Comparison of ENCODE assay signal across 9 mouse cellular contexts in genomic region chr11:54867903-54868434, GRCm38 (mm10). TPM values are rescaled to one million over a fixed set of nuclear protein-coding genes. Genes with fewer than 3 reads are reported as not detected.
DNase-seq lines count a peak whose midpoint lies in the region; ATAC-seq and TF ChIP-seq lines count a peak whose summit lies in the region.
"Had no signal": no experiment of that assay in that cellular context is flagged by ENCODE, and none has a peak within 500 bp of the region (broad histone marks: within the 10 kb centered on the region; RNA-seq: fewer than 3 reads in every experiment).

No protein-coding gene starts in this region.

- H3K4me1 ChIP-seq in stomach, embryonic 14.5 days (ENCODE audit: control insufficient read depth, insufficient read depth, low read length) = peaks cover 7% of the 10 kb centered on the region; the same call in 1 of the 2 replicates
- H3K4me1 ChIP-seq in stomach, postnatal 0 days (replicated peaks; ENCODE audit: control insufficient read depth, insufficient read depth) = 0 out of 2 replicates have a peak, but pooled peaks cover 2% of the 10 kb centered on the region
- H3K4me1 ChIP-seq in limb, embryonic 15.5 days = peaks cover 8% of the 10 kb centered on the region

- H3K27me3 ChIP-seq in stomach, embryonic 14.5 days (ENCODE audit: control insufficient read depth, insufficient read depth, low read length) = no peaks in the 10 kb centered on the region
- no peaks in the 10 kb centered on the region for H3K27me3 ChIP-seq in stomach, postnatal 0 days (ENCODE audit: control insufficient read depth, insufficient read depth, low read length)
- H3K27me3 ChIP-seq in limb, embryonic 15.5 days = no peaks in the 10 kb centered on the region

- H3K4me2 ChIP-seq in stomach, embryonic 14.5 days (replicated peaks; ENCODE audit: low read depth, low read length) = peak overlapping the region; percentile 52
- H3K4me2 ChIP-seq in stomach, postnatal 0 days (replicated peaks; ENCODE audit: low read depth) = no peak overlapping the region
- H3K4me2 ChIP-seq in limb, embryonic 15.5 days = peak overlapping the region; percentile 53; the same call in 1 of the 2 replicates

- 80% methylated on average over 3 of the region's 3 CpGs for WGBS in stomach, embryonic 14.5 days
- 75% methylated on average over 3 of the region's 3 CpGs for WGBS in stomach, postnatal 0 days
- 79% methylated on average over 3 of the region's 3 CpGs for WGBS in limb, embryonic 15.5 days

- no peak for ATAC-seq in stomach, embryonic 14.5 days (ENCODE audit: insufficient number of reproducible peaks, insufficient read depth, low FRiP score, low read depth)
- ATAC-seq in stomach, postnatal 0 days (ENCODE audit: low FRiP score, low TSS enrichment) = no peak
- no peak for ATAC-seq in limb, embryonic 15.5 days (ENCODE audit: insufficient number of reproducible peaks, low FRiP score, low TSS enrichment, low read depth)
- no peak for ATAC-seq in monocyte, adult 5-6 weeks (replicated peaks; ENCODE audit: insufficient number of reproducible peaks, low FRiP score, low TSS enrichment, poor library complexity, severe bottlenecking)

- TF ChIP-seq EP300 in stomach, postnatal 0 days (optimal IDR thresholded peaks at IDR 0.05) = no peak

- no peak for TF ChIP-seq CTCF in stomach, postnatal 0 days (IDR thresholded peaks at IDR 0.05; ENCODE audit: low read depth)

- no peak overlapping the region for H3K27ac ChIP-seq in stomach, embryonic 14.5 days (ENCODE audit: low read length)
- no peak overlapping the region for H3K27ac ChIP-seq in stomach, postnatal 0 days (replicated peaks)
- H3K27ac ChIP-seq in limb, embryonic 15.5 days = no peak overlapping the region

- H3K36me3 ChIP-seq in stomach, embryonic 14.5 days (ENCODE audit: control insufficient read depth, insufficient read depth, low read length) = peaks cover 31% of the 10 kb centered on the region
- H3K36me3 ChIP-seq in stomach, postnatal 0 days (ENCODE audit: control insufficient read depth, insufficient read depth, low read length) = peaks cover 4% of the 10 kb centered on the region; the same call in 1 of the 2 replicates
- peaks cover 38% of the 10 kb centered on the region for H3K36me3 ChIP-seq in limb, embryonic 15.5 days

- no peak overlapping the region for H3K9ac ChIP-seq in stomach, embryonic 14.5 days (replicated peaks; ENCODE audit: low read depth, low read length)
- H3K9ac ChIP-seq in stomach, postnatal 0 days (ENCODE audit: low read length) = no peak overlapping the region
- no peak overlapping the region for H3K9ac ChIP-seq in limb, embryonic 15.5 days

- H3K4me3 ChIP-seq in stomach, embryonic 14.5 days (ENCODE audit: low read depth, low read length) = 0 out of 2 replicates have a peak overlapping the region, but pooled peaks have one; percentile 68
- H3K4me3 ChIP-seq in stomach, postnatal 0 days (ENCODE audit: low read depth, low read length) = no peak overlapping the region
- 0 out of 2 replicates have a peak overlapping the region, but pooled peaks have one; percentile 89 for H3K4me3 ChIP-seq in limb, embryonic 15.5 days

- DNase-seq in cerebellum, adult 9-11 months = peak; percentile 22
- no peak for DNase-seq in cerebellum, adult 8-10 months
- no peak for DNase-seq in stomach, postnatal 0 days (ENCODE audit: low spot score)
- no peak for DNase-seq in left cerebral cortex, adult 8-10 months (ENCODE audit: low spot score in 2 of 2)
- DNase-seq in T-cell, adult 2 months (ENCODE audit: low spot score) = no peak

- H3K9me3 ChIP-seq in stomach, embryonic 14.5 days (ENCODE audit: control insufficient read depth, low read depth, low read length) = no peaks in the 10 kb centered on the region
- no peaks in the 10 kb centered on the region for H3K9me3 ChIP-seq in stomach, postnatal 0 days (ENCODE audit: control insufficient read depth, low read length)
- no peaks in the 10 kb centered on the region for H3K9me3 ChIP-seq in limb, embryonic 15.5 days

RNA-seq across cellular contexts. Expression of gene Hint1, which starts 1.8 kb away (rescaled TPM):
- polyA plus RNA-seq in stomach, embryonic 14.5 days (2014; fragmentation: Nextera tagmentation; extraction: Ambion mirVana) = 672 and 728 TPM in 2 replicates
- 745 and 824 TPM in 2 replicates for polyA plus RNA-seq in stomach, postnatal 0 days (2015; fragmentation: Nextera tagmentation; extraction: Ambion mirVana)
- polyA plus RNA-seq in limb, embryonic 15.5 days (2015; fragmentation: Nextera tagmentation; extraction: Ambion mirVana) = 450 and 535 TPM in 2 replicates
- total RNA-seq in left cerebral cortex, adult 8-10 months (2022) = 100 to 1,000 TPM; 204 to 277 (median 234) TPM
- total RNA-seq in monocyte, adult 5-6 weeks (2017) = 266 to 549 TPM (median 344 TPM) in 3 replicates

RNA-seq across cellular contexts. Expression of gene Lyrm7, which starts 7.3 kb away (rescaled TPM):
- polyA plus RNA-seq in stomach, embryonic 14.5 days (2014; fragmentation: Nextera tagmentation; extraction: Ambion mirVana) = 6.8 and 10.1 TPM in 2 replicates
- polyA plus RNA-seq in stomach, postnatal 0 days (2015; fragmentation: Nextera tagmentation; extraction: Ambion mirVana) = 4.5 and 4.8 TPM in 2 replicates
- 9.5 and 9.7 TPM in 2 replicates for polyA plus RNA-seq in limb, embryonic 15.5 days (2015; fragmentation: Nextera tagmentation; extraction: Ambion mirVana)
- 10 to 100 TPM; 23.4 to 37.9 (median 27.9) TPM for total RNA-seq in left cerebral cortex, adult 8-10 months (2022)
- 1.1 to 9.4 TPM (median 4.3 TPM) in 3 replicates for total RNA-seq in monocyte, adult 5-6 weeks (2017)

RNA-seq across cellular contexts. Expression of gene Gpx3, which starts 34.3 kb away (rescaled TPM):
- polyA plus RNA-seq in stomach, embryonic 14.5 days (2014; fragmentation: Nextera tagmentation; extraction: Ambion mirVana) = 197 and 202 TPM in 2 replicates
- 185 and 206 TPM in 2 replicates for polyA plus RNA-seq in stomach, postnatal 0 days (2015; fragmentation: Nextera tagmentation; extraction: Ambion mirVana)
- polyA plus RNA-seq in limb, embryonic 15.5 days (2015; fragmentation: Nextera tagmentation; extraction: Ambion mirVana) = 379 and 418 TPM in 2 replicates
- total RNA-seq in left cerebral cortex, adult 8-10 months (2022) = 10 to 100 TPM in 2 of 4 experiments, 1 to 10 TPM in 2; 7.5 to 12.5 (median 10.4) TPM
- 0.29 TPM in 1 of 3 replicates, not detected in the others for total RNA-seq in monocyte, adult 5-6 weeks (2017)
- total RNA-seq: hematopoietic stem cell, adult 5-6 weeks had no signal
